Mouse (Mus musculus) limb, embryonic 12.5 days (tissue): ENCODE measurements around the gene Mfsd12. TPM values are rescaled to one million over a fixed set of nuclear protein-coding genes. Genes with fewer than 3 reads are reported as not detected.

Experiments used
- ATAC-seq: fragments of 200-750 bp; cut with Nextera tagmentation; 2 replicates; pipeline ENCODE4 v1.8.0; 2017; ENCODE audit warnings: low read depth, moderate TSS enrichment; ENCODE audit not compliant: insufficient number of reproducible peaks, insufficient read depth, low FRiP score, low TSS enrichment
- H3K27ac ChIP-seq: fragments of 300-500 bp; sonication (generic); 2 replicates; pipeline ENCODE4 v1.5.1; 2016; ENCODE audit warnings: mild to moderate bottlenecking, moderate library complexity
- H3K27me3 ChIP-seq: fragments of 300-500 bp; sonication (generic); 2 replicates; pipeline ENCODE4 v1.6.1; 2016; ENCODE audit warnings: mild to moderate bottlenecking, moderate library complexity
- H3K36me3 ChIP-seq: fragments of 300-500 bp; sonication (generic); 2 replicates; pipeline ENCODE4 v1.6.1; 2016; ENCODE audit warnings: mild to moderate bottlenecking, moderate library complexity
- H3K4me1 ChIP-seq: fragments of 300-500 bp; sonication (generic); replicated peaks from 2 replicates; pipeline ENCODE4 v1.6.1; 2016
- H3K4me2 ChIP-seq: fragments of 300-500 bp; sonication (generic); 2 replicates; pipeline ENCODE4 v1.6.1; 2016; ENCODE audit warnings: mild to moderate bottlenecking, moderate library complexity
- H3K4me3 ChIP-seq: fragments of 300-500 bp; sonication (generic); replicated peaks from 2 replicates; pipeline ENCODE4 v1.5.1; 2016; ENCODE audit warnings: mild to moderate bottlenecking
- H3K9ac ChIP-seq: fragments of 300-500 bp; sonication (generic); replicated peaks from 2 replicates; pipeline ENCODE4 v1.6.1; 2016; ENCODE audit warnings: mild to moderate bottlenecking, moderate library complexity
- H3K9me3 ChIP-seq: fragments of 300-500 bp; sonication (generic); 2 replicates; pipeline ENCODE4 v1.6.1; 2016; ENCODE audit warnings: mild to moderate bottlenecking, moderate library complexity
- WGBS: fragments of 180-500 bp; shearing (Covaris S2); methylation state at CpG from one replicate; pipeline ENCODE4 v1.1.7; 2016; 5-methylcytosine and 5-hydroxymethylcytosine counted together
- polyA plus RNA-seq: library from polyadenylated mRNA; unstranded; fragments of >200 nt; fragmentation: Nextera tagmentation; extraction: Ambion mirVana; gene quantifications from 2 replicates; pipeline ENCODE4 v1.2.1, GENCODE M21; 2016

Mfsd12 gene
- polyA plus RNA-seq, 1 experiment from 2014 or later = 13.3 TPM

- ATAC-seq = no peak
- H3K9me3 ChIP-seq = no peaks in the 10 kb centered on the region
- H3K4me3 ChIP-seq = no peak overlapping the region
- H3K27ac ChIP-seq = no peak overlapping the region
- peaks cover 61% of the 10 kb centered on the region for H3K36me3 ChIP-seq
- no peak overlapping the region for H3K9ac ChIP-seq
- H3K4me2 ChIP-seq = no peak overlapping the region
- peaks cover 25% of the 10 kb centered on the region for H3K4me1 ChIP-seq
- H3K27me3 ChIP-seq = no peaks in the 10 kb centered on the region
- 91% methylated on average over 10 of the region's 10 CpGs for WGBS
These were observed 18.0 kb downstream of the Mfsd12 start for GRCm38 (mm10) chr10:81375322-81375721.

- Histone ChIP-seq H3K9ac (peak overlapping the region; percentile 90), H3K27me3 (no peaks in the 10 kb centered on the region), H3K9me3 (no peaks in the 10 kb centered on the region), H3K36me3 (peaks cover 47% of the 10 kb centered on the region), H3K4me1 (peaks cover 25% of the 10 kb centered on the region), H3K27ac (no peak overlapping the region), H3K4me3 (peak overlapping the region; percentile 84), H3K4me2 (peak overlapping the region; percentile 90)
- no peak for ATAC-seq
- 40% methylated on average over 6 of the region's 6 CpGs for WGBS
These were observed 19.5 kb downstream of the Mfsd12 start for GRCm38 (mm10) chr10:81376561-81377361.

- ATAC-seq = no peak
- Histone ChIP-seq H3K4me3 (peak overlapping the region; percentile 84), H3K4me1 (peaks cover 25% of the 10 kb centered on the region), H3K9ac (peak overlapping the region; percentile 90), H3K27ac (0 out of 2 replicates have a peak overlapping the region, but pooled peaks have one; percentile 74), H3K27me3 (no peaks in the 10 kb centered on the region), H3K9me3 (no peaks in the 10 kb centered on the region), H3K4me2 (peak overlapping the region; percentile 90), H3K36me3 (peaks cover 41% of the 10 kb centered on the region)
- 61% methylated on average over 2 of the region's 2 CpGs for WGBS
These were observed 20.0 kb downstream of the Mfsd12 start for GRCm38 (mm10) chr10:81377362-81377664.

- peak; percentile 38 for ATAC-seq
- peak within 1 kb of the TSS; percentile 74 for H3K27ac ChIP-seq
- H3K9ac ChIP-seq = peak within 1 kb of the TSS; percentile 90
- no peaks in the 10 kb centered on the region for H3K9me3 ChIP-seq
- H3K4me1 ChIP-seq = peaks cover 25% of the 10 kb centered on the region
- no peaks in the 10 kb centered on the region for H3K27me3 ChIP-seq
- peaks cover 35% of the 10 kb centered on the region for H3K36me3 ChIP-seq
- peak within 1 kb of the TSS; percentile 84 for H3K4me3 ChIP-seq
- under 1% methylated on average over 59 of the region's 59 CpGs for WGBS
- peak within 1 kb of the TSS; percentile 90 for H3K4me2 ChIP-seq
These were observed 20.7 kb downstream of the Mfsd12 start, which contains the start of gene Fzr1 for GRCm38 (mm10) chr10:81377793-81378552. Gene Fzr1 (minus strand): TSS chr10:81378516.

- peak overlapping the region; percentile 90 for H3K4me2 ChIP-seq
- H3K27me3 ChIP-seq = no peaks in the 10 kb centered on the region
- peak overlapping the region; percentile 84 for H3K4me3 ChIP-seq
- ATAC-seq = peak; percentile 94
- WGBS = 1% methylated on average over 46 of the region's 46 CpGs
- H3K9ac ChIP-seq = peak overlapping the region; percentile 90
- no peaks in the 10 kb centered on the region for H3K9me3 ChIP-seq
- H3K36me3 ChIP-seq = peaks cover 28% of the 10 kb centered on the region
- peaks cover 25% of the 10 kb centered on the region for H3K4me1 ChIP-seq
- peak overlapping the region; percentile 74 for H3K27ac ChIP-seq
These were observed 21.4 kb downstream of the Mfsd12 start for GRCm38 (mm10) chr10:81378553-81379182.

GRCm38 (mm10) chr10:81379183-81379553 lies 21.9 kb downstream of the Mfsd12 start:
- H3K4me3 ChIP-seq = peak overlapping the region; percentile 84
- ATAC-seq = 0 out of 2 replicates have a peak, but pooled peaks have one; percentile 0
- H3K36me3 ChIP-seq = peaks cover 23% of the 10 kb centered on the region
- 61% methylated on average over 3 of the region's 3 CpGs for WGBS
- H3K9ac ChIP-seq = peak overlapping the region; percentile 55
- peaks cover 25% of the 10 kb centered on the region for H3K4me1 ChIP-seq
- no peaks in the 10 kb centered on the region for H3K9me3 ChIP-seq
- H3K27me3 ChIP-seq = no peaks in the 10 kb centered on the region
- H3K27ac ChIP-seq = peak overlapping the region; percentile 73
- peak overlapping the region; percentile 90 for H3K4me2 ChIP-seq

GRCm38 (mm10) chr10:81379809-81380378 lies 22.6 kb downstream of the Mfsd12 start:
- Histone ChIP-seq H3K36me3 (peaks cover 17% of the 10 kb centered on the region), H3K4me2 (no peak overlapping the region), H3K4me1 (peaks cover 27% of the 10 kb centered on the region), H3K9ac (no peak overlapping the region), H3K27me3 (no peaks in the 10 kb centered on the region), H3K4me3 (no peak overlapping the region), H3K27ac (no peak overlapping the region), H3K9me3 (no peaks in the 10 kb centered on the region)
- no peak for ATAC-seq
- 91% methylated on average over 6 of the region's 6 CpGs for WGBS

- no peak for ATAC-seq
- Histone ChIP-seq H3K4me1 (peaks cover 21% of the 10 kb centered on the region), H3K27ac (0 out of 2 replicates have a peak overlapping the region, but pooled peaks have one; percentile 7), H3K4me2 (no peak overlapping the region), H3K36me3 (peaks cover 16% of the 10 kb centered on the region), H3K27me3 (no peaks in the 10 kb centered on the region), H3K9me3 (no peaks in the 10 kb centered on the region), H3K4me3 (no peak overlapping the region), H3K9ac (no peak overlapping the region)
- 88% methylated on average over 5 of the region's 5 CpGs for WGBS
These were observed 24.7 kb downstream of the Mfsd12 start for GRCm38 (mm10) chr10:81382039-81382438.

- Histone ChIP-seq H3K9ac (peak within 1 kb of the TSS; percentile 85), H3K4me1 (peaks cover 16% of the 10 kb centered on the region), H3K27me3 (no peaks in the 10 kb centered on the region), H3K27ac (peak within 1 kb of the TSS; percentile 79), H3K36me3 (peaks cover 35% of the 10 kb centered on the region), H3K4me3 (peak within 1 kb of the TSS; percentile 92), H3K9me3 (no peaks in the 10 kb centered on the region), H3K4me2 (peak within 1 kb of the TSS; percentile 84)
- WGBS = 8% methylated on average over 54 of the region's 54 CpGs
- ATAC-seq = peak; percentile 90
These were observed 26.7 kb downstream of the Mfsd12 start, which contains the start of the genes Dohh and Gm48551 for GRCm38 (mm10) chr10:81383802-81384604. Gene Dohh (plus strand): TSS chr10:81384428. Gene Gm48551 (plus strand): TSS chr10:81384466.

GRCm38 (mm10) chr10:81384605-81384982 lies 27.3 kb downstream of the Mfsd12 start:
- WGBS = under 1% methylated on average over 19 of the region's 19 CpGs
- Histone ChIP-seq H3K27me3 (no peaks in the 10 kb centered on the region), H3K4me1 (peaks cover 13% of the 10 kb centered on the region), H3K4me3 (peak overlapping the region; percentile 92), H3K36me3 (peaks cover 41% of the 10 kb centered on the region), H3K27ac (peak overlapping the region; percentile 79), H3K9me3 (no peaks in the 10 kb centered on the region), H3K4me2 (peak overlapping the region; percentile 84), H3K9ac (peak overlapping the region; percentile 85)
- no peak; the same call in 1 of the 2 replicates for ATAC-seq
